Mouse (Mus musculus) G1E (cell line): ENCODE data around the gene Gm45062. TPM values are rescaled to one million over a fixed set of nuclear protein-coding genes. Genes with fewer than 3 reads are reported as not detected.

ENCODE experiments used
- ATAC-seq: 2 replicates; pipeline ENCODE4 v1.8.0; 2016; ENCODE audit warnings: mild to moderate bottlenecking; ENCODE audit not compliant: insufficient number of reproducible peaks, poor library complexity, low FRiP score, severe bottlenecking; ENCODE audit errors: extremely low read depth
- DNase-seq: peaks from one replicate; pipeline ENCODE4 v3.0.0; 2012; ENCODE audit warnings: low spot score
- H3K27me3 ChIP-seq: 2 replicates; pipeline ENCODE4 v1.6.1; 2012; ENCODE audit warnings: mild to moderate bottlenecking, low read length, inconsistent platforms; ENCODE audit not compliant: insufficient read depth
- H3K36me3 ChIP-seq: replicated peaks from 2 replicates; pipeline ENCODE3; 2012; ENCODE audit warnings: mild to moderate bottlenecking, inconsistent platforms
- H3K4me1 ChIP-seq: 2 replicates; pipeline ENCODE4 v1.6.1; 2012; ENCODE audit warnings: low read depth, low read length, inconsistent platforms, mixed read lengths; ENCODE audit not compliant: insufficient read depth
- H3K4me3 ChIP-seq: 2 replicates; pipeline ENCODE4 v1.5.1; 2012; ENCODE audit warnings: low read depth, mild to moderate bottlenecking, inconsistent platforms, low read length, moderate library complexity, mixed read lengths
- H3K9me3 ChIP-seq: replicated peaks from 2 replicates; pipeline ENCODE4 v1.6.1; 2012; ENCODE audit warnings: inconsistent platforms
- CTCF ChIP-seq: IDR thresholded peaks from 2 replicates; pipeline ENCODE4 v1.5.1; 2012; ENCODE audit warnings: low read depth, low read length, inconsistent platforms, mixed read lengths
- GATA1 ChIP-seq: IDR thresholded peaks from 2 replicates; pipeline ENCODE4 v1.6.1; 2012; ENCODE audit warnings: borderline replicate concordance, low read length, inconsistent platforms, mixed read lengths
- GATA2 ChIP-seq: IDR thresholded peaks from 2 replicates; pipeline ENCODE4 v1.6.1; 2012; ENCODE audit warnings: low read depth, low read length, inconsistent platforms, borderline replicate concordance
- POLR2AphosphoS5 ChIP-seq: IDR thresholded peaks from 2 replicates; pipeline ENCODE4 v1.6.1; 2012; ENCODE audit warnings: low read depth, low read length, inconsistent platforms; ENCODE audit not compliant: insufficient replicate concordance
- TAL1 ChIP-seq: conservative IDR thresholded peaks from 2 replicates; pipeline ENCODE4 v1.6.1; 2012; ENCODE audit warnings: low read depth, low read length, inconsistent platforms, mixed read lengths
- polyA plus RNA-seq: library from polyadenylated mRNA; stranded (reverse); fragments of >175 nt; gene quantifications from 2 replicates; pipeline ENCODE4 v1.2.3, GENCODE M21; 2012
- total RNA-seq, 2 experiments: library from RNA; stranded (forward) in 1 of 2; stranded (reverse) in 1 of 2; fragments of 200-1000 nt in 1 of 2; fragments of >200 nt in 1 of 2; fragmentation: Nextera tagmentation in 1 of 2; gene quantifications; 2 replicates each; pipeline ENCODE4 v1.2.3; 2014 to 2017

The Gm45062 gene
- total and polyA plus RNA-seq, 3 experiments, result 57.6 to 88.3 TPM; not detected in 1

DNA sequence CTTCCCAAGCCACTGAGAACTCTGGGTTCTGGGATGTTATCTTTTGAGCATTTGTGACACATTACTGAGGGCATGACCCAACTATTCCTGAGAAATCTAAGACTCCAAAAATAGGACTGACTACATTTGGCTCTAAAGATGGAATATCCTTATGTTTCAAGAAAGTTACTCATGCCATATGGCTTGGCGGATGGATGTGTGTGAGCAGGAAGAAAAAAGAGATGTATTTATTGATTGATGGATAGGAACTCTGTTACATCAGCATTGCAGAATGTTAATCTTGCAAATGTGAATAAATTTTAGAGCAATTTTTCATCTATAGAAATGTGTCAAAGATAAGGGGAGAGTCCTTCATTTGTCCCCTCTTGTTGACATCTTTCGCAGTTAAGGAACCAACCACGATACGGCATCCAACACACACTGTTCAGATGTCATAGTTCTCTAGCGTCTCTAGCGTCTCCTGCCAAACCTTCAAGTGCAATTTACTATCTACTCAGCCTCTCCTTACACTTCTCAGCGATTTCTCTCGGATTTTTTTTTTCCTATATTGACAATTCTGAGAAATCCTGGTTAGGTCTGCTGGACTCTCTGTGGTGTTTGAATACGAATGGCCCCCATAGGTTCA, 171.5 kb downstream of the Gm45062 start:
- no peak for DNase-seq
- peaks cover 34% of the 10 kb centered on the region for H3K36me3 ChIP-seq
- no peak overlapping the region for H3K4me3 ChIP-seq
- peaks cover 21% of the 10 kb centered on the region for H3K4me1 ChIP-seq
- H3K9me3 ChIP-seq, result no peaks in the 10 kb centered on the region
- TF ChIP-seq CTCF (no peak), GATA2 (no peak), GATA1 (no peak)
- no peaks in the 10 kb centered on the region for H3K27me3 ChIP-seq
- ATAC-seq, result no peak

DNA sequence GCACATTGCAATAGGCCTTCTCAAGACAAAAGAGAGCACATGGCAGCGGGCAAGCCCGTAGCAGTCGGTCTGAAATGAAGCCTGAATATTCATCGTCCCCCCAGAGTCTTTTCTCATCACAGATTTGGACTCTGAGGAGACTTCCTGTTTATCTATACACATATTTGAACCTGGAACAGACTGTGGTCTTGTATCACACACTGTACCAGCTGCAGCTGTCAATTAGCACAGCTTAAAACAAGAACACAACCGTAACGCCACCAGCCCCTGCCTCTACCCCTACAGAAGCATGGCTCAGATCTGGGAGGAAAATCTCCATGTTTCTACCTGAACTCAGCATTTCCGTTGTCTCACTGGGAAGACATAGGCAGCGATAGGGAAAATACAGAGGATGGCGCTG, 173.9 kb downstream of the Gm45062 start:
- ATAC-seq (no peak), DNase-seq (no peak)
- peaks cover 25% of the 10 kb centered on the region for H3K36me3 ChIP-seq
- H3K4me3 ChIP-seq, result no peak overlapping the region
- no peaks in the 10 kb centered on the region for H3K27me3 ChIP-seq
- H3K4me1 ChIP-seq, result peaks cover 5% of the 10 kb centered on the region
- no peak for TF ChIP-seq TAL1
- no peak for TF ChIP-seq POLR2AphosphoS5
- no peak for TF ChIP-seq GATA2
- TF ChIP-seq GATA1, result no peak
- no peak for TF ChIP-seq CTCF
- no peaks in the 10 kb centered on the region for H3K9me3 ChIP-seq

DNA sequence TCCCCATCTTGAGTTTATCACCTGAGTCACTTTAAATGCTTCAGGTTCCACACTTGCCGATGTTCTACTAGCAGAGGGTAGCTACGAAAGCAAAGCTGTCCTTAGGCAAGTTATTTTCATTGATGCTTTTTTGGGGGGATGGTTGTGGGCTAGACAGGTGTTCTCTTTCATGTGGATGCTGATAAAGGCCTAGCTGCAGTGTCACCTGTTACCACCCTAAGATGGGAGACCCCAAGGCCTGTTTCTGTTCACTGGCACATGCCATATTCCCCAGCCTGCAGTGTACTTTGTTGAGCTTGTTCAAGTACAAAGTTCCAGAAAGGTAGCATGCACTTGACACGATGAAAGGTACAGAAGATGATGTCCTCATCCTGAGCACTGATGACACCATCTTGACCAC, 178.7 kb downstream of the Gm45062 start:
- ATAC-seq, result no peak
- Histone ChIP-seq H3K36me3 (peaks cover 10% of the 10 kb centered on the region), H3K27me3 (no peaks in the 10 kb centered on the region), H3K4me3 (no peak overlapping the region), H3K9me3 (no peaks in the 10 kb centered on the region), H3K4me1 (peaks cover 2% of the 10 kb centered on the region; the same call in 1 of the 2 replicates)
- DNase-seq, result no peak
- TF ChIP-seq GATA1, result no peak
- TF ChIP-seq POLR2AphosphoS5, result no peak
- no peak for TF ChIP-seq TAL1
- no peak for TF ChIP-seq GATA2
- TF ChIP-seq CTCF, result no peak

DNA sequence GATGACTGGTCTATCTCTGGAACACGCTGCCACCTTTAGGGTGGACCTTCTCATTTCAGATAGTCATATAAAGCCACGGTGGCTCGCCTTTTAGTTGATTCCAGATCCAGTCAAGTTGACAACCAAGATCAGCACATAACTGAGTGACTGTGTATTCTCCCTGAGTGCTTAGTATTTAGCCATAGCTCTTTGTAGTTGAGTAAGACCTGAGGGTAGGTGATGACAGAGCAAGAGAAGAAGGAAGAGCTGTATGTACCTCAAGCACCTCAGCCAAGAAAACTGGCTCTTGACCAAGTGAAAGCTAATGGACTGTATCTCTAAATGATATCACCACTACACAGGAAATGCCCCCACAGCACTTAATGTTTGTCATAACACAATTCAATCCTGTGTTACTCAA, 182.6 kb downstream of the Gm45062 start:
- Histone ChIP-seq H3K4me1 (peaks cover under 1% of the 10 kb centered on the region; the same call in 1 of the 2 replicates), H3K4me3 (no peak overlapping the region), H3K9me3 (no peaks in the 10 kb centered on the region), H3K27me3 (no peaks in the 10 kb centered on the region), H3K36me3 (no peaks in the 10 kb centered on the region)
- ATAC-seq, result no peak
- no peak for TF ChIP-seq TAL1
- no peak for TF ChIP-seq POLR2AphosphoS5
- no peak for TF ChIP-seq CTCF
- no peak for TF ChIP-seq GATA2
- no peak for TF ChIP-seq GATA1
- no peak for DNase-seq

DNA sequence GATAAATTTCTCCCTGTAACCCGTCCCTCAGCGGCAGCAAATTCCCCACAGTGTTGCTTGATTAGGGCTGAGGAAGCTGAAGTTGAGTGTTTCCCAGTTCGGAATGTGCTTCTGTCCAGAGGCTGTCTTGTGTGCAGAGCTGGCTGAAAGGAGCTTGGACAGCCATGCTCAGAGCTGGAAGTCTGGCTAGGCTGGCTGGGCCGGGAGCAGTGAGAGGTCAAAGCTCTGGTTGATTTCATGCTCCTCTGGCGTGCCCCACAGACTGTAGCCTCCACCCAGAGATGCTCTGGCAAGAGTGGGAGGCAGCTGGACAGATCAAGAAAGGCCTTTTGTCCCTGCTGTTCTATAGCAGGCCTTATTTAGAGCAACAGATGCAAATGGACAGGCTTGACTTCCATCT, 187.5 kb downstream of the Gm45062 start:
- no peaks in the 10 kb centered on the region for H3K9me3 ChIP-seq
- H3K4me3 ChIP-seq, result no peak overlapping the region
- H3K27me3 ChIP-seq, result no peaks in the 10 kb centered on the region
- H3K36me3 ChIP-seq, result no peaks in the 10 kb centered on the region
- TF ChIP-seq POLR2AphosphoS5 (no peak), GATA1 (no peak), GATA2 (no peak), TAL1 (no peak), CTCF (no peak)
- no peak for ATAC-seq
- H3K4me1 ChIP-seq, result peaks cover 3% of the 10 kb centered on the region; the same call in 1 of the 2 replicates
- no peak for DNase-seq

DNA sequence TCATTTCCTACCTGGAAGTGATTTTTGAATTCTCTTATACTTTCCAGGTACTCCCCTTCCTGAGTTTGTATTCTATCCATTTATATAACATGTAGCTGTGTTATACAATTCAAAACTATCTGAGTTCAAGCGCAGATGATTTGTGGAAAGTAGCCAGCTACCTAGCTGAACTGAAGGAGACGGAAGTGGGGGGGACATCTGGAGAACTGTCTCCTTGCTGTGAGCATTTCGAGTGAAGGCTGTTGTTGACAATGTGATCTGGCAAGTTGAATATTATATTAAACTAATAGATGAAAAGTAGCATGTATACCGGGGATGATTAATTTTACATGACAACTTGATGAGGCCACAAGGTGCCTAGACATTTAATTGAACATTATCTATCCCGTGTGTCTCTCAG, 196.3 kb downstream of the Gm45062 start:
- ATAC-seq (no peak), DNase-seq (no peak)
- Histone ChIP-seq H3K4me3 (no peak overlapping the region), H3K27me3 (no peaks in the 10 kb centered on the region), H3K4me1 (no peaks in the 10 kb centered on the region), H3K9me3 (no peaks in the 10 kb centered on the region), H3K36me3 (no peaks in the 10 kb centered on the region)
- TF ChIP-seq GATA1, result no peak
- no peak for TF ChIP-seq TAL1
- TF ChIP-seq POLR2AphosphoS5, result no peak
- TF ChIP-seq CTCF, result no peak
- TF ChIP-seq GATA2, result no peak
